Mouse (Mus musculus) E14TG2a.4 (cell line): Measurements from ENCODE around the gene 4930558K02Rik.

ENCODE experiments used
- CTCF ChIP-seq: conservative IDR thresholded peaks from 2 replicates; pipeline ENCODE4 v1.5.1; 2014; ENCODE audit warnings: low read length
- NANOG ChIP-seq: IDR thresholded peaks from 2 replicates; pipeline ENCODE4 v1.6.1; 2014; ENCODE audit warnings: borderline replicate concordance, low read length, mixed read lengths
- POU5F1 ChIP-seq: IDR thresholded peaks from 2 replicates; pipeline ENCODE4 v1.6.1; 2014; ENCODE audit warnings: low read length, borderline replicate concordance

DNA sequence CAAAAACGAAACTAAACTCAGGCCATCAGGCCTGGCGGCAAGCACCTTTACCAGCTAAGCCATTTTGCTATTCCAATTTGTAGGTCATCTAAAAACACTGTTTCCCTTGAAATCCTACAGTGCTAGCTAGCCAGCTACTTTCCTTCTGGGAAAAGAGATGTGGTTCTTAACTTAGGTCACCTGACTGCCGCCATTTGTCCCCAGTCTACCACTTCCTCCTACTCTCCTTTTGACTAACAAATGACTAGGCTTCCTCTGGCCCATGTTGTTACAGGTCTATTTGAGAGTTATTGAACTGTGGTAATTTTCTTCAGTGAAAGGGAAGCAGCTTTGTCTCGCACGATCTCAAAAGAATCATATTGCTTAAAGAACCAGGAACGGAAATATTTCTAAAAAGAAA is 57.5 kb downstream of the 4930558K02Rik start:
- no peak for TF ChIP-seq CTCF
- no peak for TF ChIP-seq NANOG
- no peak for TF ChIP-seq POU5F1
